Mouse (Mus musculus) lung, adult 2 months (tissue): ENCODE measurements around the gene Kcnj9.

ENCODE experiments used
- CTCF ChIP-seq: fragments of 200-500 bp; IDR thresholded peaks from 2 replicates; pipeline ENCODE4 v1.5.1; 2011; ENCODE audit warnings: mild to moderate bottlenecking, low read length, control low read depth; ENCODE audit not compliant: insufficient read depth
- POLR2A ChIP-seq: fragments of 200-500 bp; IDR thresholded peaks from 2 replicates; pipeline ENCODE4 v1.6.1; 2011; ENCODE audit warnings: low read depth, mild to moderate bottlenecking, control low read depth, low read length, borderline replicate concordance; ENCODE audit errors: extremely low read depth

- TF ChIP-seq CTCF: peak; percentile 25; the same call in 1 of the 2 replicates
- no peak for TF ChIP-seq POLR2A
Observed at GRCm38 (mm10) chr1:172305635-172306034, 23.5 kb downstream of the Kcnj9 start.
